Mouse (Mus musculus) forebrain, embryonic 11.5 days (tissue): ENCODE results near the gene Zzef1. TPM values are rescaled to one million over a fixed set of nuclear protein-coding genes. Genes with fewer than 3 reads are reported as not detected.

Experiments
- ATAC-seq: fragments of 200-750 bp; cut with Nextera tagmentation; replicated peaks from 2 replicates; pipeline ENCODE4 v1.8.0; 2017; ENCODE audit warnings: moderate TSS enrichment; ENCODE audit not compliant: low FRiP score
- DNase-seq: peaks from one replicate; pipeline ENCODE4 v3.0.0-alpha.2; 2017; ENCODE audit warnings: low spot score
- H3K27ac ChIP-seq: fragments of 300-500 bp; sonication (generic); 2 replicates; pipeline ENCODE4 v1.5.1; 2014; ENCODE audit warnings: low read depth, low read length
- H3K27me3 ChIP-seq: fragments of 300-500 bp; sonication (generic); 2 replicates; pipeline ENCODE4 v1.6.1; 2014; ENCODE audit warnings: mild to moderate bottlenecking, low read length, mixed read lengths; ENCODE audit not compliant: control insufficient read depth, insufficient read depth
- H3K36me3 ChIP-seq: fragments of 300-500 bp; sonication (generic); 2 replicates; pipeline ENCODE4 v1.6.1; 2014; ENCODE audit warnings: mild to moderate bottlenecking, low read length, moderate library complexity, mixed read lengths; ENCODE audit not compliant: control insufficient read depth, insufficient read depth
- H3K4me1 ChIP-seq: fragments of 300-500 bp; sonication (generic); replicated peaks from 2 replicates; pipeline ENCODE4 v1.6.1; 2014; ENCODE audit warnings: low read length, mixed read lengths; ENCODE audit not compliant: control insufficient read depth, insufficient read depth
- H3K4me2 ChIP-seq: fragments of 300-500 bp; sonication (generic); 2 replicates; pipeline ENCODE4 v1.6.1; 2014; ENCODE audit warnings: low read depth, mild to moderate bottlenecking, low read length, moderate library complexity, mixed read lengths; ENCODE audit not compliant: severe bottlenecking
- H3K4me3 ChIP-seq: fragments of 300-500 bp; sonication (generic); 2 replicates; pipeline ENCODE4 v1.5.1; 2014; ENCODE audit warnings: low read depth, low read length
- H3K9ac ChIP-seq: fragments of 300-500 bp; sonication (generic); 2 replicates; pipeline ENCODE4 v1.6.1; 2014; ENCODE audit warnings: low read length
- H3K9me3 ChIP-seq: fragments of 300-500 bp; sonication (generic); 2 replicates; pipeline ENCODE4 v1.6.1; 2016; ENCODE audit warnings: low read length, mixed read lengths; ENCODE audit not compliant: control insufficient read depth
- WGBS: fragments of 180-500 bp; shearing (Covaris S2); extraction: QIAGEN DNeasy Blood & Tissue Kit; methylation state at CpG from one replicate; pipeline ENCODE4 v1.1.7; 2014; 5-methylcytosine and 5-hydroxymethylcytosine counted together
- polyA plus RNA-seq: library from polyadenylated mRNA; unstranded; fragments of >200 nt; fragmentation: Nextera tagmentation; extraction: Ambion mirVana; gene quantifications from 2 replicates; pipeline ENCODE4 v1.2.1, GENCODE M21; 2014

Gene Zzef1
- polyA plus RNA-seq, 1 experiment from 2014 or later: 11.0 TPM

- H3K9me3 ChIP-seq: no peaks in the 10 kb centered on the region
- ATAC-seq (no peak), DNase-seq (no peak)
- no peak overlapping the region for H3K9ac ChIP-seq
- H3K4me3 ChIP-seq: no peak overlapping the region
- H3K36me3 ChIP-seq: no peaks in the 10 kb centered on the region
- no peak overlapping the region for H3K4me2 ChIP-seq
- WGBS: 13% methylated on average over 15 of the region's 15 CpGs
- H3K27ac ChIP-seq: no peak overlapping the region
- H3K4me1 ChIP-seq: no peaks in the 10 kb centered on the region
- peaks cover 32% of the 10 kb centered on the region for H3K27me3 ChIP-seq
Measured at GRCm38 (mm10) chr11:72959924-72960679, 164.1 kb downstream of the Zzef1 start.

- ATAC-seq (no peak), DNase-seq (no peak)
- peaks cover 32% of the 10 kb centered on the region for H3K27me3 ChIP-seq
- peak overlapping the region; percentile 38; the same call in 1 of the 2 replicates for H3K4me2 ChIP-seq
- no peak overlapping the region for H3K9ac ChIP-seq
- no peaks in the 10 kb centered on the region for H3K4me1 ChIP-seq
- peak overlapping the region; percentile 28 for H3K4me3 ChIP-seq
- no peak overlapping the region for H3K27ac ChIP-seq
- no peaks in the 10 kb centered on the region for H3K9me3 ChIP-seq
- 3% methylated on average over 15 of the region's 15 CpGs for WGBS
- H3K36me3 ChIP-seq: no peaks in the 10 kb centered on the region
Measured at GRCm38 (mm10) chr11:72960723-72961071, 164.7 kb downstream of the Zzef1 start.

GRCm38 (mm10) chr11:72961072-72961980 lies 165.3 kb downstream of the Zzef1 start, which contains the start of gene Atp2a3:
Gene Atp2a3, plus strand, starts transcription at chr11:72961169.
- Histone ChIP-seq H3K9ac (no peak within 1 kb of the TSS), H3K27ac (no peak within 1 kb of the TSS), H3K4me2 (peak within 1 kb of the TSS; percentile 38; the same call in 1 of the 2 replicates), H3K4me1 (no peaks in the 10 kb centered on the region), H3K9me3 (no peaks in the 10 kb centered on the region), H3K36me3 (no peaks in the 10 kb centered on the region), H3K4me3 (peak within 1 kb of the TSS; percentile 28), H3K27me3 (peaks cover 32% of the 10 kb centered on the region)
- 3% methylated on average over 64 of the region's 70 CpGs for WGBS
- DNase-seq (no peak), ATAC-seq (no peak)

GRCm38 (mm10) chr11:72962378-72962777 lies 166.4 kb downstream of the Zzef1 start:
- ATAC-seq: no peak
- no peaks in the 10 kb centered on the region for H3K36me3 ChIP-seq
- no peaks in the 10 kb centered on the region for H3K9me3 ChIP-seq
- no peaks in the 10 kb centered on the region for H3K4me1 ChIP-seq
- no peak overlapping the region for H3K27ac ChIP-seq
- no peak overlapping the region for H3K4me3 ChIP-seq
- peaks cover 32% of the 10 kb centered on the region for H3K27me3 ChIP-seq
- H3K4me2 ChIP-seq: no peak overlapping the region
- no peak for DNase-seq
- H3K9ac ChIP-seq: no peak overlapping the region
- WGBS: 73% methylated on average over 2 of the region's 2 CpGs

- Histone ChIP-seq H3K4me1 (no peaks in the 10 kb centered on the region), H3K9me3 (no peaks in the 10 kb centered on the region), H3K4me2 (no peak overlapping the region), H3K27me3 (peaks cover 32% of the 10 kb centered on the region), H3K9ac (no peak overlapping the region), H3K36me3 (no peaks in the 10 kb centered on the region), H3K4me3 (no peak overlapping the region), H3K27ac (no peak overlapping the region)
- WGBS: 52% methylated on average over 7 of the region's 7 CpGs
- no peak for DNase-seq
- no peak for ATAC-seq
Measured at GRCm38 (mm10) chr11:72963058-72963788, 167.2 kb downstream of the Zzef1 start.

- WGBS: 74% methylated on average over 3 of the region's 3 CpGs
- Histone ChIP-seq H3K4me1 (no peaks in the 10 kb centered on the region), H3K36me3 (no peaks in the 10 kb centered on the region), H3K9me3 (no peaks in the 10 kb centered on the region), H3K4me2 (no peak overlapping the region), H3K27ac (no peak overlapping the region), H3K9ac (no peak overlapping the region), H3K4me3 (no peak overlapping the region), H3K27me3 (peaks cover 32% of the 10 kb centered on the region)
- ATAC-seq: no peak
- DNase-seq: no peak
Measured at GRCm38 (mm10) chr11:72963789-72964294, 167.8 kb downstream of the Zzef1 start.

GRCm38 (mm10) chr11:72974995-72975503 lies 179.0 kb downstream of the Zzef1 start:
- Histone ChIP-seq H3K4me2 (no peak overlapping the region), H3K4me3 (no peak overlapping the region), H3K9me3 (no peaks in the 10 kb centered on the region), H3K27ac (no peak overlapping the region), H3K4me1 (no peaks in the 10 kb centered on the region), H3K36me3 (no peaks in the 10 kb centered on the region), H3K27me3 (no peaks in the 10 kb centered on the region), H3K9ac (no peak overlapping the region)
- ATAC-seq (no peak), DNase-seq (no peak)
- WGBS: 85% methylated on average over 13 of the region's 13 CpGs
